Mouse (Mus musculus): ENCODE results near the gene Khdc1c. TPM values are rescaled to one million over a fixed set of nuclear protein-coding genes. Genes with fewer than 3 reads are reported as not detected.

Khdc1c gene
- total RNA-seq (2023): not detected

DNA sequence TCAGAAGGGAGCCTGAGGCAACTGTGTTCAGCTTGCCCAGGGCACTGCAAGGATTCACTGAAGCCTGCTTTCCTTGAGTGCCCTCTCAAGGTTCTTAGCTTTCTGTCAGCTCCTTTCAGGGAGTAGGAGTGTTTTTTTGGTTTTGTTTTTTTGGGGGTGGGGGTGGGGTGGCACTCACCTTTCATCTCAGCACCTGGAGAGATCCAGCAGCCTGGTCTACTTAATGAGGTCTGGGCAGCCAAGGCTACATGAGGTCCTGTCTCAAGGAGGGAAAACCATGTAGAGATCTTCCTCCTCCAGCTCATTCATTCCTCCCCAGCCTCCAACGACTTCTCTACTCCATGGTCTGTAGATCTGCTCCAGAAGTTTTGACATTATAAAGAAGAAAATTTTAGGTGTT lies at the start of gene Khdc1c:
Khdc1c (plus strand) TSS at position 301 of the 400 bp plus-strand sequence.

DNA sequence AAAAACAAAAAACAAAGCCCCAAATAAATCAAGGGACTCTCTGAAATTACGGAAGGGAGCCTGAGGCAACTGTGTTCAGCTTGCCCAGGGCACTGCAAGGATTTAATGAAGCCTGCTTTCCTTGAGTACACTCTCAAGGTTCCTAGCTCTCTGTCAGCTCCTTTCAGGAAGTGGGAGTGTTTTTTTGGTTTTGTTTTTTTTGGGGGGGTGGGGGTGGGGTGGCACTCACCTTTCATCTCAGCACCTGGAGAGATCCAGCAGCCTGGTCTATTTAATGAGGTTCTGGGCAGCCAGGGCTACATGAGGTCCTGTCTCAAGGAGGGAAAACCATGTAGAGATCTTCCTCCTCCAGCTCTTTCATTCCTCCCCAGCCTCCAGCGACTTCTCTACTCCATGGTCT lies 18.8 kb upstream of the Khdc1c start, which contains the start of gene Khdc1a:
Khdc1a (plus strand) TSS at position 301 of the 400 bp plus-strand sequence.

GRCm38 (mm10) chr1:21383256-21383655 lies 15.1 kb downstream of the Khdc1c start, which contains the start of gene Khdc1b:
Gene Khdc1b (plus strand): TSS chr1:21383556.

Other genes with a start within 250 kb of the Khdc1c start
- gene Tmem14a, start 149.8 kb upstream of the Khdc1c start, total RNA-seq (2023): 1 to 10 TPM in 1 of 2 experiments, under 1 TPM in 1; 0.47 to 1.4 TPM
- gene Gsta3, start 127.7 kb upstream of the Khdc1c start, total RNA-seq (2023): not detected
- not detected for gene Khdc1a, start 18.7 kb upstream of the Khdc1c start, total RNA-seq (2023)
- not detected for gene Khdc1b, start 15.2 kb downstream of the Khdc1c start, total RNA-seq (2023)